Comparison of ENCODE assay signal across 23 mouse cellular contexts in genomic region chr1:158697423-158697822, GRCm38 (mm10).
DNase-seq lines count a peak whose midpoint lies in the region; ATAC-seq and TF ChIP-seq lines count a peak whose summit lies in the region.
"Had no signal": no experiment of that assay in that cellular context is flagged by ENCODE, and none has a peak within 500 bp of the region (broad histone marks: within the 10 kb centered on the region; RNA-seq: fewer than 3 reads in every experiment).

No protein-coding gene starts in this region.

- POLR2A ChIA-PET in Patski (lab: Charles Lee), result no interaction called here

- CTCF ChIA-PET in Patski (lab: Charles Lee), result no interaction called here

- H3K4me2 ChIP-seq in lung, postnatal 0 days (replicated peaks; ENCODE audit: low read depth, low read length), result no peak overlapping the region
- no peak overlapping the region for H3K4me2 ChIP-seq in forebrain, embryonic 14.5 days (ENCODE audit: low read length)
- H3K4me2 ChIP-seq: forebrain, embryonic 13.5 days; heart, embryonic 15.5 days; hindbrain, embryonic 13.5 days had no signal

- TF ChIP-seq CTCF in lung, postnatal 0 days (IDR thresholded peaks at IDR 0.05), result 0 out of 2 replicates have a peak, but pooled peaks have one; percentile 10
- peak; percentile 24 for TF ChIP-seq CTCF in Patski (IDR thresholded peaks at IDR 0.05)

- H3K27ac ChIP-seq in lung, postnatal 0 days (ENCODE audit: low read length), result no peak overlapping the region
- H3K27ac ChIP-seq in forebrain, embryonic 14.5 days (ENCODE audit: low read depth, low read length), result no peak overlapping the region
- H3K27ac ChIP-seq: embryonic facial prominence, embryonic 10.5 days; forebrain, embryonic 13.5 days; gastrocnemius, adult 2 months; heart, embryonic 10.5 days; heart, embryonic 15.5 days; hindbrain, embryonic 13.5 days; hindbrain, postnatal 0 days had no signal

- H3K4me1 ChIP-seq in lung, postnatal 0 days (ENCODE audit: insufficient read depth, low read depth, low read length), result no peaks in the 10 kb centered on the region
- no peaks in the 10 kb centered on the region for H3K4me1 ChIP-seq in forebrain, embryonic 14.5 days (ENCODE audit: control insufficient read depth, insufficient read depth, low read length)
- H3K4me1 ChIP-seq: forebrain, embryonic 13.5 days; heart, embryonic 10.5 days; heart, embryonic 15.5 days; hindbrain, embryonic 13.5 days had no signal

- TF ChIP-seq EP300 in lung, postnatal 0 days (IDR thresholded peaks at IDR 0.05), result no peak

- no peaks in the 10 kb centered on the region for H3K9me3 ChIP-seq in lung, postnatal 0 days (ENCODE audit: low read length)
- H3K9me3 ChIP-seq in forebrain, embryonic 14.5 days (replicated peaks; ENCODE audit: control insufficient read depth, low read length), result no peaks in the 10 kb centered on the region
- H3K9me3 ChIP-seq: embryonic facial prominence, embryonic 10.5 days; forebrain, embryonic 13.5 days; heart, embryonic 10.5 days; heart, embryonic 15.5 days; hindbrain, embryonic 13.5 days had no signal

- 67% methylated on average over 3 of the region's 3 CpGs for WGBS in lung, postnatal 0 days
- WGBS in forebrain, embryonic 14.5 days, result 67% methylated on average over 3 of the region's 3 CpGs

- no peaks in the 10 kb centered on the region for H3K27me3 ChIP-seq in lung, postnatal 0 days (replicated peaks; ENCODE audit: insufficient read depth, low read length)
- peaks cover 11% of the 10 kb centered on the region for H3K27me3 ChIP-seq in Patski
- H3K27me3 ChIP-seq in forebrain, embryonic 14.5 days (replicated peaks; ENCODE audit: control insufficient read depth, insufficient read depth, low read length), result no peaks in the 10 kb centered on the region
- H3K27me3 ChIP-seq: forebrain, embryonic 13.5 days; heart, embryonic 15.5 days; hindbrain, embryonic 13.5 days had no signal

- H3K36me3 ChIP-seq in lung, postnatal 0 days (ENCODE audit: insufficient read depth, low read length), result no peaks in the 10 kb centered on the region
- H3K36me3 ChIP-seq in forebrain, embryonic 14.5 days (ENCODE audit: control insufficient read depth, insufficient read depth, low read length), result no peaks in the 10 kb centered on the region
- H3K36me3 ChIP-seq: embryonic facial prominence, embryonic 10.5 days; heart, embryonic 10.5 days; heart, embryonic 15.5 days; hindbrain, embryonic 13.5 days had no signal

- in situ Hi-C loops in Patski (cut with MboI; ENCODE audit: low pct_unique_long_range_greater_than_20kb), result no loop called here

- ATAC-seq in lung, postnatal 0 days, result no peak
- ATAC-seq in Patski, result no peak
- no peak for ATAC-seq in forebrain, embryonic 14.5 days
- ATAC-seq: forebrain, embryonic 13.5 days; hindbrain, postnatal 0 days had no signal

- no peak overlapping the region for H3K4me3 ChIP-seq in lung, postnatal 0 days (ENCODE audit: low read depth, low read length)
- H3K4me3 ChIP-seq in forebrain, embryonic 14.5 days (ENCODE audit: low read depth, low read length), result no peak overlapping the region
- H3K4me3 ChIP-seq: embryonic facial prominence, embryonic 10.5 days; forebrain, embryonic 13.5 days; gastrocnemius, adult 2 months; heart, embryonic 10.5 days; heart, embryonic 15.5 days; hindbrain, embryonic 13.5 days had no signal

- H3K9ac ChIP-seq in lung, postnatal 0 days (replicated peaks; ENCODE audit: low read depth), result no peak overlapping the region
- no peak overlapping the region for H3K9ac ChIP-seq in forebrain, embryonic 14.5 days (ENCODE audit: low read length)
- H3K9ac ChIP-seq: forebrain, embryonic 13.5 days; heart, embryonic 15.5 days; hindbrain, embryonic 13.5 days had no signal

- DNase-seq in lung, postnatal 0 days (ENCODE audit: low spot score), result no peak
- DNase-seq in lung, postnatal 14 days, result no peak
- DNase-seq in ES-CJ7 (ENCODE audit: low read depth, low spot score) (peak; percentile 22), Patski (ENCODE audit: low read depth, low spot score) (no peak), adipocyte (ENCODE audit: low spot score) (no peak)
- no peak for DNase-seq in cerebellum, postnatal 25 days
- DNase-seq in forebrain, embryonic 14.5 days (ENCODE audit: low spot score), result no peak
- DNase-seq: adrenal gland, postnatal 10 days; B cell, adult 2 months; cerebellum, adult 11 months; cerebellum, adult 9-10 months; cerebellum, postnatal 36 days; gastrocnemius, adult 2 months; gastrocnemius, postnatal 25 days; heart, adult 18-20 months; heart, postnatal 14 days; kidney, adult 11 months had no signal
